Mouse (Mus musculus): ENCODE results near the gene Ifna11. TPM values are rescaled to one million over a fixed set of nuclear protein-coding genes. Genes with fewer than 3 reads are reported as not detected.
"Not testable (repeated sequence)": the region's sequence is repeated elsewhere in the genome, so short reads cannot be mapped to it uniquely, and the experiment has no call there.

Gene Ifna11
- not detected in 2 replicates for polyA plus RNA-seq (2012; rRNA removed)

- DNase-seq (ENCODE audit: extremely low spot score in 1 of 2, low spot score in 1 of 2), result no peak
Observed at GRCm38 (mm10) chr4:88819659-88820058, at the start of gene Ifna11. Gene Ifna11 (plus strand): TSS chr4:88819959.

GRCm38 (mm10) chr4:88773534-88773933, 46.2 kb upstream of the Ifna11 start, which contains the start of gene Gm13290:
Gene Gm13290 (plus strand): TSS chr4:88773834.
- not testable (repeated sequence) for DNase-seq (ENCODE audit: extremely low spot score in 1 of 2, low spot score in 1 of 2)

GRCm38 (mm10) chr4:88776622-88777021, 43.1 kb upstream of the Ifna11 start, which contains the start of gene Gm13289:
Gene Gm13289 (plus strand): TSS chr4:88776922.
- not testable (repeated sequence) for DNase-seq (ENCODE audit: extremely low spot score in 1 of 2, low spot score in 1 of 2)

- DNase-seq (ENCODE audit: extremely low spot score in 1 of 2, low spot score in 1 of 2), result not testable (repeated sequence)
Observed at GRCm38 (mm10) chr4:88779550-88779949, 40.2 kb upstream of the Ifna11 start, which contains the start of gene Gm13272. Gene Gm13272 (plus strand): TSS chr4:88779850.

- not testable (repeated sequence) for DNase-seq (ENCODE audit: extremely low spot score in 1 of 2, low spot score in 1 of 2)
Observed at GRCm38 (mm10) chr4:88780320-88780719, 39.4 kb upstream of the Ifna11 start.

GRCm38 (mm10) chr4:88781831-88782230, 37.9 kb upstream of the Ifna11 start, which contains the start of gene Ifnz:
Gene Ifnz (plus strand): TSS chr4:88782131.
- DNase-seq (ENCODE audit: extremely low spot score in 1 of 2, low spot score in 1 of 2), result not testable (repeated sequence)

GRCm38 (mm10) chr4:88782335-88782734, 37.4 kb upstream of the Ifna11 start:
- not testable (repeated sequence) for DNase-seq (ENCODE audit: extremely low spot score in 1 of 2, low spot score in 1 of 2)

GRCm38 (mm10) chr4:88785409-88785808, 34.4 kb upstream of the Ifna11 start, which contains the start of gene Gm13276:
Gene Gm13276 (plus strand): TSS chr4:88785709.
- DNase-seq (ENCODE audit: extremely low spot score in 1 of 2, low spot score in 1 of 2), result not testable (repeated sequence)

- peak; percentile 16 to 80 for DNase-seq (ENCODE audit: extremely low spot score in 1 of 2, low spot score in 1 of 2)
Observed at GRCm38 (mm10) chr4:88788402-88788801, 31.4 kb upstream of the Ifna11 start, which contains the start of gene Gm13277. Gene Gm13277 (plus strand): TSS chr4:88788632.

- not testable (repeated sequence) for DNase-seq (ENCODE audit: extremely low spot score in 1 of 2, low spot score in 1 of 2)
Observed at GRCm38 (mm10) chr4:88791250-88791649, 28.5 kb upstream of the Ifna11 start, which contains the start of gene Gm13278. Gene Gm13278 (plus strand): TSS chr4:88791550.

- peak; percentile 44 to 59 for DNase-seq (ENCODE audit: extremely low spot score in 1 of 2, low spot score in 1 of 2)
Observed at GRCm38 (mm10) chr4:88793936-88794675, 25.7 kb upstream of the Ifna11 start, which contains the start of gene Gm13275. Gene Gm13275 (plus strand): TSS chr4:88794487.

GRCm38 (mm10) chr4:88797097-88797496, 22.7 kb upstream of the Ifna11 start, which contains the start of gene Gm13279:
Gene Gm13279 (plus strand): TSS chr4:88797397.
- not testable (repeated sequence) for DNase-seq (ENCODE audit: extremely low spot score in 1 of 2, low spot score in 1 of 2)

- not testable (repeated sequence) for DNase-seq (ENCODE audit: extremely low spot score in 1 of 2, low spot score in 1 of 2)
Observed at GRCm38 (mm10) chr4:88799365-88799764, 20.4 kb upstream of the Ifna11 start, which contains the start of gene Gm13285. Gene Gm13285 (plus strand): TSS chr4:88799665.

- not testable (repeated sequence) for DNase-seq (ENCODE audit: extremely low spot score in 1 of 2, low spot score in 1 of 2)
Observed at GRCm38 (mm10) chr4:88802954-88803353, 16.8 kb upstream of the Ifna11 start, which contains the start of gene Gm13287. Gene Gm13287 (plus strand): TSS chr4:88803254.

GRCm38 (mm10) chr4:88805231-88805630, 14.5 kb upstream of the Ifna11 start, which contains the start of gene Gm13288:
Gene Gm13288 (plus strand): TSS chr4:88805531.
- DNase-seq (ENCODE audit: extremely low spot score in 1 of 2, low spot score in 1 of 2), result not testable (repeated sequence)

GRCm38 (mm10) chr4:88805761-88806160, 14.0 kb upstream of the Ifna11 start:
- DNase-seq (ENCODE audit: extremely low spot score in 1 of 2, low spot score in 1 of 2), result not testable (repeated sequence)

GRCm38 (mm10) chr4:88815928-88816327, 3.8 kb upstream of the Ifna11 start, which contains the start of gene Ifna7:
Gene Ifna7 (plus strand): TSS chr4:88816228.
- no peak for DNase-seq (ENCODE audit: extremely low spot score in 1 of 2, low spot score in 1 of 2)

GRCm38 (mm10) chr4:88822995-88823394, 3.2 kb downstream of the Ifna11 start:
- peak in 1 of 2 experiments; percentile 31 for DNase-seq (ENCODE audit: extremely low spot score in 1 of 2, low spot score in 1 of 2)

GRCm38 (mm10) chr4:88827116-88827515, 7.4 kb downstream of the Ifna11 start, which contains the start of gene Ifna6:
Gene Ifna6 (plus strand): TSS chr4:88827416.
- DNase-seq (ENCODE audit: extremely low spot score in 1 of 2, low spot score in 1 of 2), result not testable (repeated sequence)

- DNase-seq (ENCODE audit: extremely low spot score in 1 of 2, low spot score in 1 of 2), result peak in 1 of 2 experiments; percentile 61
Observed at GRCm38 (mm10) chr4:88830523-88830922, 10.8 kb downstream of the Ifna11 start.

GRCm38 (mm10) chr4:88835225-88835624, 15.5 kb downstream of the Ifna11 start, which contains the start of gene Ifna5:
Gene Ifna5 (plus strand): TSS chr4:88835525.
- not testable (repeated sequence) for DNase-seq (ENCODE audit: extremely low spot score in 1 of 2, low spot score in 1 of 2)

All from frontal cortex, adult 2 months (tissue).